Mouse (Mus musculus) kidney, embryonic 14.5 days (tissue): ENCODE measurements around the gene Arhgef10l. TPM values are rescaled to one million over a fixed set of nuclear protein-coding genes. Genes with fewer than 3 reads are reported as not detected.

ENCODE experiments used
- ATAC-seq: fragments of 200-750 bp; cut with Nextera tagmentation; 2 replicates; pipeline ENCODE4 v1.8.0; 2017; ENCODE audit warnings: moderate number of reproducible peaks, mild to moderate bottlenecking, moderate TSS enrichment, moderate library complexity; ENCODE audit not compliant: low FRiP score, low TSS enrichment
- H3K27ac ChIP-seq: fragments of 300-500 bp; sonication (generic); 2 replicates; pipeline ENCODE4 v1.5.1; 2014; ENCODE audit warnings: low read depth, mild to moderate bottlenecking, low read length, moderate library complexity, mixed read lengths
- H3K27me3 ChIP-seq: fragments of 300-500 bp; sonication (generic); 2 replicates; pipeline ENCODE4 v1.6.1; 2014; ENCODE audit warnings: mild to moderate bottlenecking, low read length; ENCODE audit not compliant: control insufficient read depth, insufficient read depth
- H3K36me3 ChIP-seq: fragments of 300-500 bp; sonication (generic); 2 replicates; pipeline ENCODE4 v1.6.1; 2014; ENCODE audit warnings: low read length, mixed read lengths; ENCODE audit not compliant: control insufficient read depth, insufficient read depth
- H3K4me1 ChIP-seq: fragments of 300-500 bp; sonication (generic); 2 replicates; pipeline ENCODE4 v1.6.1; 2014; ENCODE audit warnings: low read length, mixed read lengths; ENCODE audit not compliant: control insufficient read depth, insufficient read depth
- H3K4me2 ChIP-seq: fragments of 300-500 bp; sonication (generic); replicated peaks from 2 replicates; pipeline ENCODE4 v1.6.1; 2014; ENCODE audit warnings: low read depth, mild to moderate bottlenecking, low read length
- H3K4me3 ChIP-seq: fragments of 300-500 bp; sonication (generic); 2 replicates; pipeline ENCODE4 v1.5.1; 2014; ENCODE audit warnings: mild to moderate bottlenecking, low read length
- H3K9ac ChIP-seq: fragments of 300-500 bp; sonication (generic); 2 replicates; pipeline ENCODE4 v1.6.1; 2014; ENCODE audit warnings: low read depth, mild to moderate bottlenecking, low read length, moderate library complexity
- H3K9me3 ChIP-seq: fragments of 300-500 bp; sonication (generic); 2 replicates; pipeline ENCODE4 v1.6.1; 2016; ENCODE audit warnings: low read length; ENCODE audit not compliant: control insufficient read depth
- WGBS: fragments of 180-500 bp; shearing (Covaris S2); extraction: QIAGEN DNeasy Blood & Tissue Kit; methylation state at CpG from one replicate; pipeline ENCODE4 v1.1.7; 2014; 5-methylcytosine and 5-hydroxymethylcytosine counted together
- polyA plus RNA-seq: library from polyadenylated mRNA; unstranded; fragments of >200 nt; fragmentation: Nextera tagmentation; extraction: Ambion mirVana; gene quantifications from 2 replicates; pipeline ENCODE4 v1.2.1, GENCODE M21; 2014

Gene Arhgef10l
- polyA plus RNA-seq, 1 experiment from 2014 or later = 18.2 TPM

- Histone ChIP-seq H3K36me3 (no peaks in the 10 kb centered on the region), H3K4me2 (no peak overlapping the region), H3K9me3 (no peaks in the 10 kb centered on the region), H3K4me3 (no peak overlapping the region), H3K27me3 (no peaks in the 10 kb centered on the region), H3K27ac (no peak overlapping the region), H3K4me1 (peaks cover 63% of the 10 kb centered on the region), H3K9ac (no peak overlapping the region)
- ATAC-seq = no peak
- WGBS = 76% methylated on average over 10 of the region's 10 CpGs
Measured at GRCm38 (mm10) chr4:140634861-140635388, 30.9 kb downstream of the Arhgef10l start.

DNA sequence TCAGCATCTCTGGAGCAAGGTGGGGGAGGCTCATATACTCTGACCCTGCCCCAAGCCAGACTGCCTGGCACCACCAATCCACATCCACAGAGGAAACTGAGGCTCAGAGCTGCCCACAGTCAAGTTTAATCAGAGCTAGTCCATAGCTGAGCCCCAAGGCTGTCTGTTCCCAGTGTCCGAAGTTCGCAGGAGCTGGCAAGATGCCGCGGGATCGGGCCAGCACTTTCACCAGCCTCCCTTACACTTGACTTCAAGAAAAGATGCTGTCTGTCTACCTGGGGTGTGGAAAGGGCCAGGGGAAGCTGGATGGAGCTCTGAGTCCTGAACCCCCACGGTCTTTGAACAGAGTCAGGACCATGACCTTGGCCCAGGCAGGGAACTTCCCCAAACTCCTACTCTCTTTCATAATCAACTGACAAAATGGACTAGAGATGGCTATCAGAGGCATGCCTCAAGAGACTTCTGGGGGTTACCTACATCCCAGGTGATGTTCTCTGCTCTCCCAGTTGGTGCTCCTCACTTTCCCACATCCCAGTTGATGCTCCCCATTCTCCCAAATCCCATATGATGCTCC is 34.4 kb downstream of the Arhgef10l start:
- Histone ChIP-seq H3K9ac (peak overlapping the region; percentile 31; the same call in 1 of the 2 replicates), H3K4me1 (peaks cover 60% of the 10 kb centered on the region)

GRCm38 (mm10) chr4:140630651-140631241 is 35.1 kb downstream of the Arhgef10l start:
- Histone ChIP-seq H3K4me1 (peaks cover 61% of the 10 kb centered on the region), H3K27me3 (no peaks in the 10 kb centered on the region), H3K9ac (peak overlapping the region; percentile 8; the same call in 1 of the 2 replicates), H3K4me3 (no peak overlapping the region), H3K4me2 (peak overlapping the region; percentile 21; the same call in 1 of the 2 replicates), H3K9me3 (no peaks in the 10 kb centered on the region), H3K27ac (peak overlapping the region; percentile 81), H3K36me3 (no peaks in the 10 kb centered on the region)
- WGBS = 16% methylated on average over 15 of the region's 15 CpGs
- peak; percentile 37 for ATAC-seq

More for the DNA sequence above, 34.4 kb downstream of the Arhgef10l start:
- Histone ChIP-seq H3K27ac (peak overlapping the region; percentile 81), H3K27me3 (no peaks in the 10 kb centered on the region), H3K4me2 (no peak overlapping the region), H3K4me3 (no peak overlapping the region), H3K36me3 (no peaks in the 10 kb centered on the region), H3K9me3 (no peaks in the 10 kb centered on the region)
- no peak for ATAC-seq
- 62% methylated on average over 6 of the region's 6 CpGs for WGBS

GRCm38 (mm10) chr4:140630136-140630535 is 35.7 kb downstream of the Arhgef10l start:
- 83% methylated on average over 3 of the region's 6 CpGs for WGBS
- H3K4me1 ChIP-seq = peaks cover 63% of the 10 kb centered on the region
- no peaks in the 10 kb centered on the region for H3K27me3 ChIP-seq
- no peaks in the 10 kb centered on the region for H3K36me3 ChIP-seq
- no peak for ATAC-seq
- H3K4me2 ChIP-seq = no peak overlapping the region
- H3K27ac ChIP-seq = peak overlapping the region; percentile 81; the same call in 1 of the 2 replicates
- H3K4me3 ChIP-seq = no peak overlapping the region
- H3K9ac ChIP-seq = no peak overlapping the region
- H3K9me3 ChIP-seq = no peaks in the 10 kb centered on the region

DNA sequence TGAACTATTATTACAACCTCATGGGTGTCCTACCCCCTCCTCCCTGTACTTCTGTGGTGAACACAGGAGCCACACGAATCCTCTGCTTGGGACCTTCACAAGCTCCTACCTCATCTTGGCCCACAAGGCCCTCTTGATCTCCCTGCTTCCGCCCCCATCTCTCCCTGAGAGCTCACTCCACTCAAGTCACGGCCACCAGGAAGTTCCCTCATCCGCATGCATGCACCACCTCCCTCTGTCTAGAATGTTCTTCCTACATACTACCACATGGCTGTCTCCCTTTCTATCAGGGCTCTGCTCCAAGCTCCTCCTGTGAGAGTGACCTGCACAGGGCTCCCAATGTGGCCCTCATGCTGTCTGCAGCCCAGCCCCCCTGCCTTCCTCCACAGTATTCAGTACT is 36.8 kb downstream of the Arhgef10l start:
- 53% methylated on average over 4 of the region's 4 CpGs for WGBS
- Histone ChIP-seq H3K9me3 (no peaks in the 10 kb centered on the region), H3K36me3 (no peaks in the 10 kb centered on the region), H3K27me3 (no peaks in the 10 kb centered on the region), H3K4me1 (peaks cover 64% of the 10 kb centered on the region), H3K27ac (no peak overlapping the region), H3K4me2 (no peak overlapping the region), H3K4me3 (no peak overlapping the region), H3K9ac (no peak overlapping the region)
- ATAC-seq = no peak

GRCm38 (mm10) chr4:140628412-140628943 is 37.3 kb downstream of the Arhgef10l start:
- Histone ChIP-seq H3K4me1 (peaks cover 69% of the 10 kb centered on the region), H3K27me3 (no peaks in the 10 kb centered on the region), H3K4me2 (no peak overlapping the region; the same call in 1 of the 2 replicates), H3K27ac (peak overlapping the region; percentile 24; the same call in 1 of the 2 replicates), H3K36me3 (no peaks in the 10 kb centered on the region), H3K9ac (no peak overlapping the region), H3K9me3 (no peaks in the 10 kb centered on the region), H3K4me3 (no peak overlapping the region)
- no peak for ATAC-seq
- 52% methylated on average over 11 of the region's 11 CpGs for WGBS

- WGBS = 76% methylated on average over 12 of the region's 12 CpGs
- ATAC-seq = no peak
- Histone ChIP-seq H3K4me1 (peaks cover 64% of the 10 kb centered on the region), H3K4me3 (no peak overlapping the region), H3K27me3 (no peaks in the 10 kb centered on the region), H3K27ac (peak overlapping the region; percentile 96), H3K36me3 (no peaks in the 10 kb centered on the region), H3K9ac (no peak overlapping the region), H3K9me3 (no peaks in the 10 kb centered on the region), H3K4me2 (no peak overlapping the region)
Measured at GRCm38 (mm10) chr4:140625651-140626525, 39.9 kb downstream of the Arhgef10l start.

DNA sequence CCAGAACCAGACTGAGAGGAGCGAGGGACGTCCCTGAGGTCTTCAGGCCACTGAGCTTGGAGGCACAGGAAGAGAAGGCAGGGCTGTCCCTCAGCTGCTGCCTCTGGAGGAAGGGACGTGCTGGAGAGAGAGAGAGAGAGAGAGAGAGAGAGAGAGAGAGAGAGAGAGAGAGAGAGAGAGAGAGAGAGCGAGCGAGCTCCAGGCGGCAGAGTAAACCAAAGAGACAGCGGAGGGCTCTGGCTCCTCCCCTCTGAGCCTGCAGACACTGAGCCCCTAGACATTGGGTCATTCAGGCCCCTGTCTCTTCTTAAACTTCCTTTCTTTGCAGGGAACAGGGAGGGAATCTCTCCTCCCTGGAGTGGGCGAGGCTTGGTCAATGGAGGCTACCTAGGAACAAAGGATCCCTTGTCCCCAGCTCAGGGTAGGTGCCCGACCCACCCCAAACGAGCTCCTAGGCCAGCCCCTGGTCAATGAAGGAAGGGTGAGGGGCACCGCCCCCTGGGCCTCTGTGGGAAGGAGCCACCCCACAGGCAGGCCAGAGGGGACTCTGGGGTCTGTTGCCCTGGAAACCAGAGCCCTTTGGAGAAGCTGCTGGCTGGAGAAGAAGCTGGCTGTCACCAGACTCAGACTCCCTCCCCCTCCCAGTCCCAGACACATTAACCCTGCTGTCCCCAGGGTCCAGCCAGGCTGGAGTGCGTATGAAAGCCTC is 41.2 kb downstream of the Arhgef10l start:
- 3% methylated on average over 9 of the region's 12 CpGs for WGBS
- peak overlapping the region; percentile 41 for H3K4me2 ChIP-seq
- no peaks in the 10 kb centered on the region for H3K36me3 ChIP-seq
- H3K27me3 ChIP-seq = no peaks in the 10 kb centered on the region
- ATAC-seq = peak; percentile 91
- peak overlapping the region; percentile 11; the same call in 1 of the 2 replicates for H3K4me3 ChIP-seq
- H3K27ac ChIP-seq = peak overlapping the region; percentile 96
- H3K4me1 ChIP-seq = peaks cover 53% of the 10 kb centered on the region
- peak overlapping the region; percentile 48 for H3K9ac ChIP-seq
- H3K9me3 ChIP-seq = no peaks in the 10 kb centered on the region
